Mouse (Mus musculus) neutrophil, adult 59 days (primary cell): ENCODE measurements around the gene Olfr798. TPM values are rescaled to one million over a fixed set of nuclear protein-coding genes. Genes with fewer than 3 reads are reported as not detected.

Experiments
- total RNA-seq, 2 experiments: library from RNA; stranded (reverse); gene quantifications; 1 replicate in 1 of 2; 2 replicates in 1 of 2; pipeline ENCODE4 v1.2.4; 2023

The Olfr798 gene
- not detected for total RNA-seq

GRCm38 (mm10) chr10:129627834-129628233, at the start of gene Olfr798:
Olfr798 (minus strand) TSS chr10:129627934.

GRCm38 (mm10) chr10:129673765-129674164, 46.0 kb upstream of the Olfr798 start, which contains the start of gene Olfr801:
Olfr801 (minus strand) TSS chr10:129673865.

GRCm38 (mm10) chr10:129657394-129657793, 29.7 kb upstream of the Olfr798 start, which contains the start of gene Olfr800:
Olfr800 (plus strand) TSS chr10:129657694.

GRCm38 (mm10) chr10:129637184-129637583, 9.4 kb upstream of the Olfr798 start, which contains the start of gene Olfr799:
Olfr799 (plus strand) TSS chr10:129637484.

GRCm38 (mm10) chr10:129612470-129612869, 15.3 kb downstream of the Olfr798 start, which contains the start of gene Olfr796:
Olfr796 (minus strand) TSS chr10:129612570.

Other genes with a start within 250 kb of the Olfr798 start
- under 1 TPM in 1 of 2 experiments, not detected in 1; 0.22 TPM for gene Olfr784, start 243.9 kb downstream of the Olfr798 start, total RNA-seq
- gene Olfr785, start 222.5 kb downstream of the Olfr798 start, total RNA-seq, result not detected
- not detected for gene Olfr786, start 200.6 kb downstream of the Olfr798 start, total RNA-seq
- gene Olfr787, start 166.1 kb downstream of the Olfr798 start, total RNA-seq, result not detected
- not detected for gene Olfr788, start 156.9 kb downstream of the Olfr798 start, total RNA-seq
- gene Olfr789, start 143.2 kb downstream of the Olfr798 start, total RNA-seq, result not detected
- gene Olfr790, start 129.4 kb downstream of the Olfr798 start, total RNA-seq, result not detected
- not detected for gene Olfr791, start 106.1 kb downstream of the Olfr798 start, total RNA-seq
- gene Olfr792, start 88.8 kb downstream of the Olfr798 start, total RNA-seq, result not detected
- not detected for gene Olfr794, start 60.3 kb downstream of the Olfr798 start, total RNA-seq
- not detected for gene Olfr796, start 15.4 kb downstream of the Olfr798 start, total RNA-seq
- gene Olfr799, start 9.6 kb upstream of the Olfr798 start, total RNA-seq, result not detected
- gene Olfr800, start 29.8 kb upstream of the Olfr798 start, total RNA-seq, result not detected
- not detected for gene Olfr801, start 45.9 kb upstream of the Olfr798 start, total RNA-seq
- not detected for gene Olfr802, start 60.2 kb upstream of the Olfr798 start, total RNA-seq
- not detected for gene Olfr803, start 66.4 kb upstream of the Olfr798 start, total RNA-seq
- not detected for gene Olfr804, start 75.3 kb upstream of the Olfr798 start, total RNA-seq
- not detected for gene Olfr805, start 101.4 kb upstream of the Olfr798 start, total RNA-seq
- gene Olfr806, start 114.0 kb upstream of the Olfr798 start, total RNA-seq, result not detected
- gene Olfr807, start 129.9 kb upstream of the Olfr798 start, total RNA-seq, result not detected
- gene Olfr808, start 137.5 kb upstream of the Olfr798 start, total RNA-seq, result not detected
- gene Olfr809, start 146.7 kb upstream of the Olfr798 start, total RNA-seq, result not detected
- not detected for gene Olfr810, start 167.0 kb upstream of the Olfr798 start, total RNA-seq
- gene Olfr811, start 176.5 kb upstream of the Olfr798 start, total RNA-seq, result not detected
- not detected for gene Olfr812, start 218.2 kb upstream of the Olfr798 start, total RNA-seq
- not detected for gene Olfr813, start 227.4 kb upstream of the Olfr798 start, total RNA-seq